Mouse (Mus musculus) mouse embryonic stem cell (cell line): ENCODE results near the gene Ppt2.

ENCODE experiments used
- in situ Hi-C, 2 experiments: fragments of 300-500 bp; cut with MboI; formaldehyde crosslinking; loops; 1 replicate in 1 of 2; 3 replicates in 1 of 2; pipeline ENCODE4 v1.14.3; 2019 to 2020; ENCODE audit warnings: low sequenced_read_pairs in 2 of 2, low pct_unique_long_range_greater_than_20kb in 1 of 2, mixed read lengths in 1 of 2; ENCODE audit not compliant: unreplicated experiment in 1 of 2

Ppt2 gene

GRCm38 (mm10) chr17:34644608-34645007 lies 16.3 kb upstream of the Ppt2 start, which contains the start of gene Fkbpl:
Gene Fkbpl, plus strand, starts transcription at chr17:34644764.
- in situ Hi-C loops: loop anchor here in 1 of 2 experiments (10.0 kb wide), 1 partner anchor 300 kb away; no protein-coding TSS in a partner anchor

GRCm38 (mm10) chr17:34643944-34644343 lies 15.6 kb upstream of the Ppt2 start:
- in situ Hi-C loops: loop anchor here in 1 of 2 experiments (10.0 kb wide), 1 partner anchor 301 kb away; no protein-coding TSS in a partner anchor

- in situ Hi-C loops: loop anchor here in 1 of 2 experiments (10.0 kb wide), 1 partner anchor 301 kb away; no protein-coding TSS in a partner anchor
These were observed 15.1 kb upstream of the Ppt2 start for GRCm38 (mm10) chr17:34643379-34643778.

GRCm38 (mm10) chr17:34641945-34642344 lies 13.6 kb upstream of the Ppt2 start:
- in situ Hi-C loops: loop anchor here in 1 of 2 experiments (10.0 kb wide), 1 partner anchor 303 kb away; no protein-coding TSS in a partner anchor

- in situ Hi-C loops: loop anchor here in 1 of 2 experiments (10.0 kb wide), 1 partner anchor 304 kb away; no protein-coding TSS in a partner anchor
These were observed 12.7 kb upstream of the Ppt2 start for GRCm38 (mm10) chr17:34640778-34641601.

- in situ Hi-C loops: loop anchor here in 1 of 2 experiments (10.0 kb wide), 1 partner anchor 305 kb away; no protein-coding TSS in a partner anchor
These were observed 11.3 kb upstream of the Ppt2 start for GRCm38 (mm10) chr17:34639461-34640255.

- in situ Hi-C loops: no loop called here
These were observed 9.1 kb upstream of the Ppt2 start for GRCm38 (mm10) chr17:34637459-34637858.

GRCm38 (mm10) chr17:34635671-34636070 lies 7.4 kb upstream of the Ppt2 start:
- in situ Hi-C loops: no loop called here

- in situ Hi-C loops: no loop called here
These were observed 4.0 kb upstream of the Ppt2 start for GRCm38 (mm10) chr17:34632261-34632691.

- in situ Hi-C loops: no loop called here
These were observed 3.3 kb upstream of the Ppt2 start for GRCm38 (mm10) chr17:34631647-34632046.

- in situ Hi-C loops: no loop called here
These were observed 2.5 kb upstream of the Ppt2 start for GRCm38 (mm10) chr17:34630761-34631301.

- in situ Hi-C loops: loop anchor here in 1 of 2 experiments (5.0 kb wide), 1 partner anchor 53 kb away; no protein-coding TSS in a partner anchor
These were observed 1.7 kb upstream of the Ppt2 start for GRCm38 (mm10) chr17:34629796-34630603.

- in situ Hi-C loops: loop anchor here in 1 of 2 experiments (5.0 kb wide), 1 partner anchor 52 kb away; no protein-coding TSS in a partner anchor
These were observed 976 bp upstream of the Ppt2 start, which contains the start of gene Prrt1 for GRCm38 (mm10) chr17:34629221-34629751. Gene Prrt1, plus strand, starts transcription at chr17:34629533.

- in situ Hi-C loops: loop anchor here in 1 of 2 experiments (5.0 kb wide), 1 partner anchor 51 kb away; no protein-coding TSS in a partner anchor
These were observed 296 bp upstream of the Ppt2 start for GRCm38 (mm10) chr17:34628644-34628967.

- in situ Hi-C loops: loop anchor here in 1 of 2 experiments (5.0 kb wide), 1 partner anchor 50 kb away; no protein-coding TSS in a partner anchor
These were observed 992 bp downstream of the Ppt2 start for GRCm38 (mm10) chr17:34627093-34627942.

GRCm38 (mm10) chr17:34626773-34627092 lies 1.6 kb downstream of the Ppt2 start:
- in situ Hi-C loops: loop anchor here in 1 of 2 experiments (5.0 kb wide), 1 partner anchor 49 kb away; no protein-coding TSS in a partner anchor
